Mouse (Mus musculus): ENCODE results near the gene Zfp764. TPM values are rescaled to one million over a fixed set of nuclear protein-coding genes. Genes with fewer than 3 reads are reported as not detected.
"Not testable (repeated sequence)": the region's sequence is repeated elsewhere in the genome, so short reads cannot be mapped to it uniquely, and the experiment has no call there.

Gene Zfp764
- polyA plus RNA-seq, 1 experiment from 2014 or later: 8.0 TPM

- H3K4me1 ChIP-seq: peaks cover 16% of the 10 kb centered on the region
- H3K27me3 ChIP-seq: peaks cover 14% of the 10 kb centered on the region
- ATAC-seq (replicated peaks; ENCODE audit: low FRiP score): peak; percentile 50; the same call in 1 of the 2 replicates
- H3K9me3 ChIP-seq (replicated peaks): no peaks in the 10 kb centered on the region
- peak overlapping the region; percentile 94 for H3K4me2 ChIP-seq
- no peak overlapping the region for H3K27ac ChIP-seq
- 1% methylated on average over 15 of the region's 15 CpGs for WGBS
- peak overlapping the region; percentile 85 for H3K4me3 ChIP-seq (replicated peaks)
- peak overlapping the region; percentile 89; the same call in 1 of the 2 replicates for H3K9ac ChIP-seq
- H3K36me3 ChIP-seq: peaks cover 26% of the 10 kb centered on the region
These were observed 15.6 kb upstream of the Zfp764 start for GRCm38 (mm10) chr7:127422247-127422646.

DNA sequence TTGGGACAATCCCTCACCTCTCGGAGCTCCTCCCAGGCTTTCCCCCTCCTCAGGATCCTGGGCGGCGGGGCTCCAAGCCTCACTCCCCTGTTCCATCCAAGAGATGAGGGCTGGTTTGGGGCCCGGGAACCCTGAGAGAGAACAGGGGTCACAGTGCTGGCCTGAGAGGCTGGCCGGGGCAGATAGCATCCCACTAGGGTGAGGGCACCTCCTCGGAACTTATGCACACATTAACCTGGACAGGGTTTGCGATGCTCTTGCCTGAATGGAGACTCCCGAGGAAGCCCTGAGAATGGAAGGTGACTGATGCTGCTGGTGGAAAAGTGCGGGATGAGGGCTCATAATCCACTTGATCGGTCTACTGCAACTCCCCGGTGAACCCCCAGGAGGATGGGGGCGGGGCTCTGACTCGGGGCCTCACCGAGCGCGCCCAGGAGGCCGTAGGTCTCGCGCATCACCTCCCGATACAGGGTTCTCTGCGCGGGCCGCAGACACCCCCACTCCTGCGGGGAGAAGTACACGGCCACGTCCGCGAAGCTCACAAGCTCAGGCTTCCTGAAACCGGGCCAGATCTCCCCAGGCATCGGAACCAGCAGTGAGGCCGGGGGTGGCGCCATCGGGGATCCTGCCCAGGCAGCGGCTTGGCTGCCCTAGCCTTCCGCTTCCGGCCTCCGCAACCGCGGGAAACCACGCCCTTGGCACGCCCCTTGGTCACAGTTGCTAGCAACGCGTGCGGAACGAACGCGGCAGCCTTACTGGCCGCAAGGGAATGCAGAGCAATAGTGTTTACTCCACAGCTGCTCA, 15.0 kb upstream of the Zfp764 start, which contains the start of gene Zfp688:
Gene Zfp688 (minus strand): TSS at position 681 of the 804 bp plus-strand sequence.
- Histone ChIP-seq H3K4me1 (peaks cover 16% of the 10 kb centered on the region), H3K4me2 (peak within 1 kb of the TSS; percentile 94), H3K4me3 (replicated peaks) (peak within 1 kb of the TSS; percentile 85), H3K36me3 (peaks cover 27% of the 10 kb centered on the region), H3K9ac (peak within 1 kb of the TSS; percentile 89), H3K9me3 (replicated peaks) (no peaks in the 10 kb centered on the region), H3K27me3 (peaks cover 14% of the 10 kb centered on the region), H3K27ac (peak within 1 kb of the TSS; percentile 78)
- under 1% methylated on average over 48 of the region's 48 CpGs for WGBS
- peak; percentile 96 for ATAC-seq (replicated peaks; ENCODE audit: low FRiP score)

DNA sequence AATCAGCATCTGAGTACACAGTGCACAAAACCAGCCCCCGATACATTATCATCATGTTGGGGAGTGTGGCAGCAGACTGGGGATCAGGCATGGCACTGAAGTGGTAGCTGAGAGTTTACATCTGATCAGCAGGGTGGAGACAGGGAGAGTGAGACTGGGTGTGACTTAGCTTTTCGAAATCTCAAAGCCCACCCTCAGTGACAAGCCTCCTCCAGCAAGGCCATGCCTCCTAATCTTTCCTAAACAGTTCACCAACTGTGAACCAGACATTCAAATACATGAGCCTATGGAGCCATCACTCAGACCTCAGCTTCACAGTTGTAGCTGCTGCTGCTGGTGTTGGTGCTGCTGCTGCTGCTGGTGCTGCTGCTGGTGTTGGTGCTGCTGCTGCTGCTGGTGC, 4.8 kb upstream of the Zfp764 start:
- Histone ChIP-seq H3K36me3 (no peaks in the 10 kb centered on the region), H3K4me2 (no peak overlapping the region), H3K9me3 (replicated peaks) (no peaks in the 10 kb centered on the region), H3K9ac (no peak overlapping the region), H3K27ac (no peak overlapping the region), H3K4me1 (peaks cover 5% of the 10 kb centered on the region; the same call in 1 of the 2 replicates), H3K4me3 (replicated peaks) (no peak overlapping the region), H3K27me3 (no peaks in the 10 kb centered on the region)
- ATAC-seq (replicated peaks; ENCODE audit: low FRiP score): no peak
- WGBS: 78% methylated on average over 2 of the region's 2 CpGs

- H3K27me3 ChIP-seq: not testable (repeated sequence)
- WGBS: 79% methylated on average over 6 of the region's 6 CpGs
These were observed 2.5 kb downstream of the Zfp764 start for GRCm38 (mm10) chr7:127404101-127404500.

GRCm38 (mm10) chr7:127402980-127403379, 3.6 kb downstream of the Zfp764 start:
- no peak overlapping the region for H3K4me3 ChIP-seq (replicated peaks)
- H3K36me3 ChIP-seq: peaks cover 10% of the 10 kb centered on the region
- H3K27ac ChIP-seq: no peak overlapping the region
- ATAC-seq (replicated peaks; ENCODE audit: low FRiP score): no peak
- 65% methylated on average over 2 of the region's 2 CpGs for WGBS
- H3K4me2 ChIP-seq: no peak overlapping the region
- peaks cover 12% of the 10 kb centered on the region for H3K4me1 ChIP-seq
- H3K9me3 ChIP-seq (replicated peaks): 0 out of 2 replicates have a peak, but pooled peaks cover 5% of the 10 kb centered on the region
- H3K9ac ChIP-seq: no peak overlapping the region
- no peaks in the 10 kb centered on the region for H3K27me3 ChIP-seq

More at GRCm38 (mm10) chr7:127404101-127404500, 2.5 kb downstream of the Zfp764 start:
- not testable (repeated sequence) for H3K4me2 ChIP-seq; H3K4me3 ChIP-seq (replicated peaks); ATAC-seq (replicated peaks; ENCODE audit: low FRiP score); H3K9me3 ChIP-seq (replicated peaks); H3K36me3 ChIP-seq; H3K9ac ChIP-seq; H3K27ac ChIP-seq
- H3K4me1 ChIP-seq: peaks cover 12% of the 10 kb centered on the region

DNA sequence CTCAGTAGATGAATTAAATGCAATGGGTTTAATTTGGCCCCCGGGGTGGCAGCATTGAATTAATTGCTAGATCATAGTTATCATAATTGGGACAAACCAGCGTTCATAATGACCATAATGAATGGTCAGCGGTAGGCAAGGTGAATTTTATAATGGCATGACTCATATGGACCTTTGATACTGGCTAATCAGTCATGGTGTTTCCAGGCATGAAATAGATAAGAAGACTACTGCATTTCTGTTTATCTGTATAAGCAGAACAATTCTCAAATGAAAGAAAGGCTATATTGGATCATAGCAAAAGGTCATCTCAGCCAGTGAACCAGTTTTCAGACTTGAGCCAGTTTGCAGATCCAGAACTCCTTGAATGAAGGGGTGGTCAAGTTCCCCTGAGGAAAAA, 6.3 kb downstream of the Zfp764 start:
- Histone ChIP-seq H3K9ac (no peak overlapping the region), H3K4me2 (no peak overlapping the region), H3K27ac (no peak overlapping the region), H3K4me1 (no peaks in the 10 kb centered on the region), H3K27me3 (peaks cover 11% of the 10 kb centered on the region; the same call in 1 of the 2 replicates), H3K9me3 (replicated peaks) (0 out of 2 replicates have a peak, but pooled peaks cover 5% of the 10 kb centered on the region), H3K4me3 (replicated peaks) (no peak overlapping the region), H3K36me3 (peaks cover 10% of the 10 kb centered on the region)
- WGBS: 61% methylated on average over 3 of the region's 3 CpGs
- no peak for ATAC-seq (replicated peaks; ENCODE audit: low FRiP score)

DNA sequence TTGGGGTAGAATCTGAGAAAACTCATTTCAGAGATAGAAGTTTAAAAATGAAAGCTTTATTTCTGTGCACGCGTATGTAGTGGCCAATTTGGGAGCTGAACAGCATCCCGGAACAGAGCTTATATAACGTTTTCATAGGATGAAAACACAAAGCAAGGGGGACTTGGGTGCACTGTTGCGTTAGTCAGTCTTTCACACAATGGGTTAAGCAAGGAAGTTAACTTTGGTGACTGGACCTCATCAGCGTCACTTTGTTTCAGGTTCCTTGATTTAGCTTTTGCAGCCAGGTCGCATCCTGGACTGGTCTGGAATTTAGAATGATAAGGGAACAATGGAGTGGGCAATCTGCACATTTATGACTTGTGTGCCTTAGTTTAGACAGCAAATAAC, 12.7 kb downstream of the Zfp764 start:
- no peak; the same call in 1 of the 2 replicates for ATAC-seq (replicated peaks; ENCODE audit: low FRiP score)
- peaks cover 13% of the 10 kb centered on the region; the same call in 1 of the 2 replicates for H3K36me3 ChIP-seq
- peaks cover 14% of the 10 kb centered on the region for H3K4me1 ChIP-seq
- H3K9me3 ChIP-seq (replicated peaks): no peaks in the 10 kb centered on the region
- H3K27ac ChIP-seq: peak overlapping the region; percentile 63
- H3K4me2 ChIP-seq: peak overlapping the region; percentile 74
- H3K4me3 ChIP-seq (replicated peaks): peak overlapping the region; percentile 73
- H3K27me3 ChIP-seq: peaks cover 11% of the 10 kb centered on the region; the same call in 1 of the 2 replicates
- WGBS: 13% methylated on average over 7 of the region's 7 CpGs
- H3K9ac ChIP-seq: peak overlapping the region; percentile 41

GRCm38 (mm10) chr7:127393157-127393943, 13.3 kb downstream of the Zfp764 start, which contains the start of gene E430018J23Rik:
Gene E430018J23Rik (minus strand): TSS chr7:127393629.
- peaks cover 11% of the 10 kb centered on the region; the same call in 1 of the 2 replicates for H3K27me3 ChIP-seq
- H3K27ac ChIP-seq: peak within 1 kb of the TSS; percentile 92
- H3K36me3 ChIP-seq: peaks cover 13% of the 10 kb centered on the region; the same call in 1 of the 2 replicates
- peak; percentile 94 for ATAC-seq (replicated peaks; ENCODE audit: low FRiP score)
- H3K9me3 ChIP-seq (replicated peaks): no peaks in the 10 kb centered on the region
- peak within 1 kb of the TSS; percentile 85 for H3K9ac ChIP-seq
- H3K4me3 ChIP-seq (replicated peaks): peak within 1 kb of the TSS; percentile 73
- WGBS: under 1% methylated on average over 45 of the region's 45 CpGs
- peaks cover 14% of the 10 kb centered on the region for H3K4me1 ChIP-seq
- peak within 1 kb of the TSS; percentile 74 for H3K4me2 ChIP-seq

- H3K27ac ChIP-seq: 0 out of 2 replicates have a peak overlapping the region, but pooled peaks have one; percentile 92
- peaks cover 13% of the 10 kb centered on the region; the same call in 1 of the 2 replicates for H3K36me3 ChIP-seq
- no peak for ATAC-seq (replicated peaks; ENCODE audit: low FRiP score)
- no peaks in the 10 kb centered on the region for H3K9me3 ChIP-seq (replicated peaks)
- WGBS: 85% methylated on average over 8 of the region's 8 CpGs
- peak overlapping the region; percentile 74 for H3K4me2 ChIP-seq
- H3K9ac ChIP-seq: no peak overlapping the region
- peaks cover 9% of the 10 kb centered on the region; the same call in 1 of the 2 replicates for H3K27me3 ChIP-seq
- H3K4me3 ChIP-seq (replicated peaks): peak overlapping the region; percentile 73
- H3K4me1 ChIP-seq: peaks cover 14% of the 10 kb centered on the region
These were observed 14.3 kb downstream of the Zfp764 start for GRCm38 (mm10) chr7:127392251-127392824.

GRCm38 (mm10) chr7:127391538-127391937, 15.1 kb downstream of the Zfp764 start:
- no peak for ATAC-seq (replicated peaks; ENCODE audit: low FRiP score)
- H3K36me3 ChIP-seq: peaks cover 13% of the 10 kb centered on the region; the same call in 1 of the 2 replicates
- H3K4me1 ChIP-seq: peaks cover 15% of the 10 kb centered on the region
- no peak overlapping the region for H3K4me2 ChIP-seq
- no peaks in the 10 kb centered on the region for H3K9me3 ChIP-seq (replicated peaks)
- 96% methylated on average over 16 of the region's 16 CpGs for WGBS
- H3K4me3 ChIP-seq (replicated peaks): no peak overlapping the region
- H3K9ac ChIP-seq: no peak overlapping the region
- peaks cover 3% of the 10 kb centered on the region; the same call in 1 of the 2 replicates for H3K27me3 ChIP-seq
- no peak overlapping the region for H3K27ac ChIP-seq

- no peak for ATAC-seq (replicated peaks; ENCODE audit: low FRiP score)
- Histone ChIP-seq H3K4me1 (peaks cover 21% of the 10 kb centered on the region), H3K4me2 (no peak overlapping the region), H3K4me3 (replicated peaks) (no peak overlapping the region), H3K27ac (no peak overlapping the region), H3K9ac (no peak overlapping the region), H3K36me3 (peaks cover 16% of the 10 kb centered on the region), H3K27me3 (no peaks in the 10 kb centered on the region), H3K9me3 (replicated peaks) (no peaks in the 10 kb centered on the region)
- 76% methylated on average over 7 of the region's 7 CpGs for WGBS
These were observed 16.3 kb downstream of the Zfp764 start for GRCm38 (mm10) chr7:127390306-127390705.

Measured in kidney, embryonic 15.5 days (tissue).